Mouse (Mus musculus) neural tube, embryonic 11.5 days (tissue): Measurements from ENCODE around the gene Cd3g. TPM values are rescaled to one million over a fixed set of nuclear protein-coding genes. Genes with fewer than 3 reads are reported as not detected.

Experiments
- ATAC-seq: fragments of 200-750 bp; cut with Nextera tagmentation; 2 replicates; pipeline ENCODE4 v1.8.0; 2017; ENCODE audit warnings: moderate number of reproducible peaks, mild to moderate bottlenecking, moderate TSS enrichment, moderate library complexity; ENCODE audit not compliant: insufficient read depth, low FRiP score, low TSS enrichment
- DNase-seq: peaks from one replicate; pipeline ENCODE4 v3.0.0-alpha.2; 2015; ENCODE audit warnings: low spot score
- H3K27ac ChIP-seq: fragments of 300-500 bp; sonication (generic); 2 replicates; pipeline ENCODE4 v1.5.1; 2014; ENCODE audit warnings: low read depth, mild to moderate bottlenecking, low read length
- H3K27me3 ChIP-seq: fragments of 300-500 bp; sonication (generic); 2 replicates; pipeline ENCODE4 v1.6.1; 2014; ENCODE audit warnings: mild to moderate bottlenecking, low read length, mixed read lengths; ENCODE audit not compliant: control insufficient read depth, insufficient read depth
- H3K36me3 ChIP-seq: fragments of 300-500 bp; sonication (generic); 2 replicates; pipeline ENCODE4 v1.6.1; 2014; ENCODE audit warnings: mild to moderate bottlenecking, low read length, moderate library complexity, mixed read lengths; ENCODE audit not compliant: control insufficient read depth, insufficient read depth
- H3K4me1 ChIP-seq: fragments of 300-500 bp; sonication (generic); 2 replicates; pipeline ENCODE4 v1.6.1; 2014; ENCODE audit warnings: low read length, mixed read lengths; ENCODE audit not compliant: control insufficient read depth, insufficient read depth
- H3K4me2 ChIP-seq: fragments of 300-500 bp; sonication (generic); 2 replicates; pipeline ENCODE4 v1.6.1; 2014; ENCODE audit warnings: low read depth, mild to moderate bottlenecking, moderate library complexity
- H3K4me3 ChIP-seq: fragments of 300-500 bp; sonication (generic); 2 replicates; pipeline ENCODE4 v1.5.1; 2014; ENCODE audit warnings: low read depth, low read length
- H3K9ac ChIP-seq: fragments of 300-500 bp; sonication (generic); 2 replicates; pipeline ENCODE4 v1.6.1; 2014; ENCODE audit warnings: mild to moderate bottlenecking, low read length
- H3K9me3 ChIP-seq: fragments of 300-500 bp; sonication (generic); 2 replicates; pipeline ENCODE4 v1.6.1; 2016; ENCODE audit warnings: low read length; ENCODE audit not compliant: control insufficient read depth
- WGBS: fragments of 180-500 bp; shearing (Covaris S2); extraction: QIAGEN DNeasy Blood & Tissue Kit; methylation state at CpG from one replicate; pipeline ENCODE4 v1.1.7; 2014; 5-methylcytosine and 5-hydroxymethylcytosine counted together
- polyA plus RNA-seq: library from polyadenylated mRNA; unstranded; fragments of >200 nt; fragmentation: Nextera tagmentation; extraction: Ambion mirVana; gene quantifications from 2 replicates; pipeline ENCODE4 v1.2.1, GENCODE M21; 2014

Cd3g gene
- not detected in 2 replicates for polyA plus RNA-seq

GRCm38 (mm10) chr9:44980242-44980641 lies at the start of gene Cd3g:
Gene Cd3g (minus strand): TSS chr9:44980431.
- Histone ChIP-seq H3K36me3 (no peaks in the 10 kb centered on the region), H3K9me3 (no peaks in the 10 kb centered on the region), H3K27me3 (no peaks in the 10 kb centered on the region), H3K4me3 (no peak within 1 kb of the TSS), H3K27ac (no peak within 1 kb of the TSS), H3K4me1 (no peaks in the 10 kb centered on the region), H3K9ac (no peak within 1 kb of the TSS), H3K4me2 (no peak within 1 kb of the TSS)
- WGBS = 73% methylated on average over 3 of the region's 3 CpGs
- ATAC-seq (no peak), DNase-seq (no peak)

GRCm38 (mm10) chr9:45027376-45027775 lies 47.1 kb upstream of the Cd3g start:
- Histone ChIP-seq H3K9ac (no peak overlapping the region), H3K4me1 (no peaks in the 10 kb centered on the region), H3K27ac (no peak overlapping the region), H3K4me2 (no peak overlapping the region), H3K4me3 (no peak overlapping the region), H3K9me3 (no peaks in the 10 kb centered on the region), H3K27me3 (no peaks in the 10 kb centered on the region), H3K36me3 (no peaks in the 10 kb centered on the region)
- ATAC-seq (no peak), DNase-seq (no peak)
- WGBS = 75% methylated on average over 8 of the region's 8 CpGs

GRCm38 (mm10) chr9:45024187-45024586 lies 44.0 kb upstream of the Cd3g start:
- no peaks in the 10 kb centered on the region for H3K4me1 ChIP-seq
- H3K27me3 ChIP-seq = no peaks in the 10 kb centered on the region
- DNase-seq (no peak), ATAC-seq (no peak)
- no peak overlapping the region for H3K27ac ChIP-seq
- no peaks in the 10 kb centered on the region for H3K36me3 ChIP-seq
- WGBS = 84% methylated on average over 2 of the region's 2 CpGs
- no peaks in the 10 kb centered on the region for H3K9me3 ChIP-seq
- no peak overlapping the region for H3K4me3 ChIP-seq
- no peak overlapping the region for H3K9ac ChIP-seq
- H3K4me2 ChIP-seq = no peak overlapping the region

GRCm38 (mm10) chr9:45023638-45024037 lies 43.4 kb upstream of the Cd3g start:
- H3K9me3 ChIP-seq = no peaks in the 10 kb centered on the region
- DNase-seq = no peak
- no peak for ATAC-seq
- no peak overlapping the region for H3K4me2 ChIP-seq
- 61% methylated on average over 3 of the region's 3 CpGs for WGBS
- H3K27ac ChIP-seq = no peak overlapping the region
- H3K4me1 ChIP-seq = no peaks in the 10 kb centered on the region
- no peak overlapping the region for H3K4me3 ChIP-seq
- no peaks in the 10 kb centered on the region for H3K27me3 ChIP-seq
- no peak overlapping the region for H3K9ac ChIP-seq
- H3K36me3 ChIP-seq = no peaks in the 10 kb centered on the region

- 12% methylated on average over 3 of the region's 3 CpGs for WGBS
- no peak for ATAC-seq
Measured at GRCm38 (mm10) chr9:45022800-45023199, 42.6 kb upstream of the Cd3g start.

GRCm38 (mm10) chr9:45018031-45018430 lies 37.8 kb upstream of the Cd3g start:
- H3K9ac ChIP-seq = no peak overlapping the region
- no peak overlapping the region for H3K4me3 ChIP-seq
- H3K27me3 ChIP-seq = no peaks in the 10 kb centered on the region
- no peak overlapping the region for H3K27ac ChIP-seq
- no peaks in the 10 kb centered on the region for H3K36me3 ChIP-seq
- 81% methylated on average over 11 of the region's 11 CpGs for WGBS
- no peak for ATAC-seq
- no peaks in the 10 kb centered on the region for H3K4me1 ChIP-seq
- no peak overlapping the region for H3K4me2 ChIP-seq
- H3K9me3 ChIP-seq = no peaks in the 10 kb centered on the region
- no peak for DNase-seq

More at GRCm38 (mm10) chr9:45022800-45023199, 42.6 kb upstream of the Cd3g start:
- Histone ChIP-seq H3K36me3 (no peaks in the 10 kb centered on the region), H3K9ac (no peak overlapping the region), H3K4me2 (no peak overlapping the region), H3K27me3 (no peaks in the 10 kb centered on the region), H3K4me3 (no peak overlapping the region), H3K4me1 (no peaks in the 10 kb centered on the region), H3K27ac (no peak overlapping the region), H3K9me3 (no peaks in the 10 kb centered on the region)
- DNase-seq = peak; percentile 56

- Histone ChIP-seq H3K4me3 (no peak overlapping the region), H3K27ac (no peak overlapping the region), H3K9ac (no peak overlapping the region), H3K9me3 (no peaks in the 10 kb centered on the region), H3K4me1 (no peaks in the 10 kb centered on the region), H3K4me2 (no peak overlapping the region), H3K27me3 (no peaks in the 10 kb centered on the region), H3K36me3 (no peaks in the 10 kb centered on the region)
- ATAC-seq (no peak), DNase-seq (no peak)
- 79% methylated on average over 3 of the region's 3 CpGs for WGBS
Measured at GRCm38 (mm10) chr9:45015841-45016240, 35.6 kb upstream of the Cd3g start.

GRCm38 (mm10) chr9:45014879-45015278 lies 34.6 kb upstream of the Cd3g start:
- no peaks in the 10 kb centered on the region for H3K9me3 ChIP-seq
- ATAC-seq (no peak), DNase-seq (no peak)
- no peak overlapping the region for H3K4me3 ChIP-seq
- WGBS = 50% methylated on average over 2 of the region's 2 CpGs
- H3K36me3 ChIP-seq = no peaks in the 10 kb centered on the region
- H3K27me3 ChIP-seq = no peaks in the 10 kb centered on the region
- H3K4me1 ChIP-seq = no peaks in the 10 kb centered on the region
- no peak overlapping the region for H3K4me2 ChIP-seq
- no peak overlapping the region for H3K9ac ChIP-seq
- no peak overlapping the region for H3K27ac ChIP-seq

GRCm38 (mm10) chr9:45011291-45011690 lies 31.1 kb upstream of the Cd3g start:
- Histone ChIP-seq H3K4me2 (no peak overlapping the region), H3K9ac (no peak overlapping the region), H3K4me1 (no peaks in the 10 kb centered on the region), H3K36me3 (no peaks in the 10 kb centered on the region), H3K4me3 (no peak overlapping the region), H3K9me3 (no peaks in the 10 kb centered on the region), H3K27ac (no peak overlapping the region), H3K27me3 (no peaks in the 10 kb centered on the region)
- ATAC-seq = no peak
- 53% methylated on average over 6 of the region's 6 CpGs for WGBS
- DNase-seq = no peak
